Mouse (Mus musculus) liver, embryonic 13.5 days (tissue): ENCODE results near the gene Kbtbd13. TPM values are rescaled to one million over a fixed set of nuclear protein-coding genes. Genes with fewer than 3 reads are reported as not detected.

Source experiments
- ATAC-seq: fragments of 200-750 bp; cut with Nextera tagmentation; 2 replicates; pipeline ENCODE4 v1.8.0; 2017; ENCODE audit warnings: low read depth, mild to moderate bottlenecking, moderate number of reproducible peaks, moderate library complexity
- DNase-seq: peaks from one replicate; pipeline ENCODE4 v3.0.0; 2022
- H3K27ac ChIP-seq: fragments of 300-500 bp; sonication (generic); 2 replicates; pipeline ENCODE4 v1.5.1; 2015; ENCODE audit warnings: moderate library complexity, mild to moderate bottlenecking, inconsistent platforms
- H3K27me3 ChIP-seq: fragments of 300-500 bp; sonication (generic); 2 replicates; pipeline ENCODE4 v1.6.1; 2015; ENCODE audit warnings: mild to moderate bottlenecking, inconsistent platforms
- H3K36me3 ChIP-seq: fragments of 300-500 bp; sonication (generic); 2 replicates; pipeline ENCODE4 v1.6.1; 2015; ENCODE audit warnings: mild to moderate bottlenecking, inconsistent platforms
- H3K4me1 ChIP-seq: fragments of 300-500 bp; sonication (generic); replicated peaks from 2 replicates; pipeline ENCODE4 v1.6.1; 2015; ENCODE audit warnings: inconsistent platforms
- H3K4me2 ChIP-seq: fragments of 300-500 bp; sonication (generic); 2 replicates; pipeline ENCODE4 v1.6.1; 2015; ENCODE audit warnings: inconsistent platforms, mild to moderate bottlenecking, moderate library complexity
- H3K4me3 ChIP-seq: fragments of 300-500 bp; sonication (generic); replicated peaks from 2 replicates; pipeline ENCODE4 v1.5.1; 2015; ENCODE audit warnings: mild to moderate bottlenecking, inconsistent platforms
- H3K9ac ChIP-seq: fragments of 300-500 bp; sonication (generic); 2 replicates; pipeline ENCODE4 v1.6.1; 2015; ENCODE audit warnings: mild to moderate bottlenecking, inconsistent platforms
- H3K9me3 ChIP-seq: fragments of 300-500 bp; sonication (generic); replicated peaks from 2 replicates; pipeline ENCODE4 v1.6.1; 2016; ENCODE audit warnings: inconsistent platforms
- WGBS: fragments of 180-500 bp; shearing (Covaris S2); methylation state at CpG from one replicate; pipeline ENCODE4 v1.1.7; 2015; ENCODE audit not compliant: insufficient replicate concordance; 5-methylcytosine and 5-hydroxymethylcytosine counted together
- polyA plus RNA-seq: library from polyadenylated mRNA; unstranded; fragments of >200 nt; fragmentation: Nextera tagmentation; extraction: Ambion mirVana; gene quantifications from 2 replicates; pipeline ENCODE4 v1.2.1, GENCODE M21; 2015

Gene Kbtbd13
- polyA plus RNA-seq, 1 experiment from 2014 or later: 0.16 TPM

- Histone ChIP-seq H3K4me1 (no peaks in the 10 kb centered on the region), H3K27me3 (no peaks in the 10 kb centered on the region), H3K36me3 (no peaks in the 10 kb centered on the region), H3K9ac (no peak overlapping the region), H3K27ac (no peak overlapping the region), H3K9me3 (no peaks in the 10 kb centered on the region), H3K4me3 (no peak overlapping the region), H3K4me2 (no peak overlapping the region)
- DNase-seq (no peak), ATAC-seq (no peak)
- WGBS: 51% methylated on average over 3 of the region's 3 CpGs
These were observed 28.2 kb upstream of the Kbtbd13 start for GRCm38 (mm10) chr9:65419633-65420032.

- Histone ChIP-seq H3K27me3 (no peaks in the 10 kb centered on the region), H3K4me2 (no peak overlapping the region), H3K9me3 (no peaks in the 10 kb centered on the region), H3K4me3 (no peak overlapping the region), H3K9ac (no peak overlapping the region), H3K27ac (no peak overlapping the region), H3K4me1 (no peaks in the 10 kb centered on the region), H3K36me3 (no peaks in the 10 kb centered on the region)
- 48% methylated on average over 3 of the region's 3 CpGs for WGBS
- ATAC-seq (no peak), DNase-seq (no peak)
These were observed 26.3 kb upstream of the Kbtbd13 start for GRCm38 (mm10) chr9:65417738-65418137.

- Histone ChIP-seq H3K27ac (no peak overlapping the region), H3K9ac (no peak overlapping the region), H3K4me1 (0 out of 2 replicates have a peak, but pooled peaks cover 6% of the 10 kb centered on the region), H3K36me3 (no peaks in the 10 kb centered on the region), H3K27me3 (no peaks in the 10 kb centered on the region), H3K4me2 (no peak overlapping the region), H3K4me3 (no peak overlapping the region), H3K9me3 (no peaks in the 10 kb centered on the region)
- ATAC-seq (no peak), DNase-seq (no peak)
- 50% methylated on average over 3 of the region's 3 CpGs for WGBS
These were observed 19.9 kb upstream of the Kbtbd13 start for GRCm38 (mm10) chr9:65411326-65411725.

GRCm38 (mm10) chr9:65410378-65410777, 18.9 kb upstream of the Kbtbd13 start:
- no peak overlapping the region for H3K4me3 ChIP-seq
- WGBS: 76% methylated on average over 8 of the region's 8 CpGs
- H3K4me2 ChIP-seq: no peak overlapping the region

GRCm38 (mm10) chr9:65408871-65409295, 17.4 kb upstream of the Kbtbd13 start:
- Histone ChIP-seq H3K27ac (no peak overlapping the region), H3K9me3 (no peaks in the 10 kb centered on the region), H3K4me2 (no peak overlapping the region), H3K36me3 (no peaks in the 10 kb centered on the region), H3K27me3 (no peaks in the 10 kb centered on the region), H3K9ac (no peak overlapping the region), H3K4me3 (no peak overlapping the region), H3K4me1 (0 out of 2 replicates have a peak, but pooled peaks cover 6% of the 10 kb centered on the region)
- WGBS: 54% methylated on average over 5 of the region's 5 CpGs
- ATAC-seq (0 out of 2 replicates have a peak, but pooled peaks have one; percentile 36), DNase-seq (no peak)

More at GRCm38 (mm10) chr9:65410378-65410777, 18.9 kb upstream of the Kbtbd13 start:
- no peaks in the 10 kb centered on the region for H3K36me3 ChIP-seq
- no peak overlapping the region for H3K9ac ChIP-seq
- no peak for DNase-seq
- no peak overlapping the region for H3K27ac ChIP-seq
- H3K27me3 ChIP-seq: no peaks in the 10 kb centered on the region
- H3K4me1 ChIP-seq: 0 out of 2 replicates have a peak, but pooled peaks cover 6% of the 10 kb centered on the region
- no peaks in the 10 kb centered on the region for H3K9me3 ChIP-seq
- ATAC-seq: no peak

- H3K9me3 ChIP-seq: no peaks in the 10 kb centered on the region
- no peak overlapping the region for H3K4me2 ChIP-seq
- DNase-seq: no peak
These were observed 16.4 kb upstream of the Kbtbd13 start for GRCm38 (mm10) chr9:65407861-65408260.

GRCm38 (mm10) chr9:65407327-65407726, 15.9 kb upstream of the Kbtbd13 start:
- H3K9me3 ChIP-seq: no peaks in the 10 kb centered on the region
- H3K27me3 ChIP-seq: no peaks in the 10 kb centered on the region
- H3K9ac ChIP-seq: no peak overlapping the region
- 0 out of 2 replicates have a peak, but pooled peaks cover 6% of the 10 kb centered on the region for H3K4me1 ChIP-seq
- WGBS: 71% methylated on average over 5 of the region's 5 CpGs
- no peak for ATAC-seq
- H3K4me3 ChIP-seq: no peak overlapping the region
- no peak for DNase-seq
- H3K27ac ChIP-seq: no peak overlapping the region
- no peak overlapping the region for H3K4me2 ChIP-seq
- H3K36me3 ChIP-seq: no peaks in the 10 kb centered on the region

More at GRCm38 (mm10) chr9:65407861-65408260, 16.4 kb upstream of the Kbtbd13 start:
- H3K4me1 ChIP-seq: 0 out of 2 replicates have a peak, but pooled peaks cover 6% of the 10 kb centered on the region
- H3K27ac ChIP-seq: no peak overlapping the region
- H3K4me3 ChIP-seq: no peak overlapping the region
- H3K9ac ChIP-seq: no peak overlapping the region
- H3K27me3 ChIP-seq: no peaks in the 10 kb centered on the region
- ATAC-seq: no peak
- H3K36me3 ChIP-seq: no peaks in the 10 kb centered on the region
- 52% methylated on average over 3 of the region's 3 CpGs for WGBS

GRCm38 (mm10) chr9:65405184-65405449, 13.7 kb upstream of the Kbtbd13 start:
- H3K9ac ChIP-seq: no peak overlapping the region
- ATAC-seq (no peak), DNase-seq (no peak)
- H3K27me3 ChIP-seq: no peaks in the 10 kb centered on the region
- whole genome bisulfite sequencing: 71% methylated on average over 2 of the region's 2 CpGs
- H3K36me3 ChIP-seq: no peaks in the 10 kb centered on the region
- no peak overlapping the region for H3K4me3 ChIP-seq
- no peaks in the 10 kb centered on the region for H3K9me3 ChIP-seq
- no peak overlapping the region for H3K27ac ChIP-seq
- H3K4me2 ChIP-seq: no peak overlapping the region
- H3K4me1 ChIP-seq: 0 out of 2 replicates have a peak, but pooled peaks cover 6% of the 10 kb centered on the region

- H3K4me3 ChIP-seq: no peak overlapping the region
- no peak overlapping the region for H3K27ac ChIP-seq
- H3K9me3 ChIP-seq: no peaks in the 10 kb centered on the region
- DNase-seq (no peak), ATAC-seq (no peak)
- H3K4me1 ChIP-seq: 0 out of 2 replicates have a peak, but pooled peaks cover 6% of the 10 kb centered on the region
- no peak overlapping the region for H3K4me2 ChIP-seq
- 53% methylated on average over 15 of the region's 15 CpGs for WGBS
- H3K9ac ChIP-seq: no peak overlapping the region
- no peaks in the 10 kb centered on the region for H3K36me3 ChIP-seq
- no peaks in the 10 kb centered on the region for H3K27me3 ChIP-seq
These were observed 13.1 kb upstream of the Kbtbd13 start for GRCm38 (mm10) chr9:65404331-65405183.

GRCm38 (mm10) chr9:65399934-65400333, 8.5 kb upstream of the Kbtbd13 start:
- H3K4me2 ChIP-seq: no peak overlapping the region
- ATAC-seq: no peak
- H3K9me3 ChIP-seq: no peaks in the 10 kb centered on the region
- H3K27me3 ChIP-seq: no peaks in the 10 kb centered on the region
- WGBS: 79% methylated on average over 6 of the region's 6 CpGs
- H3K4me1 ChIP-seq: peaks cover 10% of the 10 kb centered on the region
- H3K36me3 ChIP-seq: no peaks in the 10 kb centered on the region
- H3K4me3 ChIP-seq: no peak overlapping the region
- no peak overlapping the region for H3K27ac ChIP-seq
- no peak for DNase-seq
- no peak overlapping the region for H3K9ac ChIP-seq

- H3K27me3 ChIP-seq: no peaks in the 10 kb centered on the region; the same call in 1 of the 2 replicates
- H3K9ac ChIP-seq: peak within 1 kb of the TSS; percentile 5; the same call in 1 of the 2 replicates
- DNase-seq (peak; percentile 54), ATAC-seq (0 out of 2 replicates have a peak, but pooled peaks have one; percentile 45)
- H3K36me3 ChIP-seq: no peaks in the 10 kb centered on the region
- no peak within 1 kb of the TSS for H3K27ac ChIP-seq
- H3K4me1 ChIP-seq: peaks cover 10% of the 10 kb centered on the region
- WGBS: 1% methylated on average over 24 of the region's 24 CpGs
- H3K4me3 ChIP-seq: peak within 1 kb of the TSS; percentile 50
- H3K4me2 ChIP-seq: peak within 1 kb of the TSS; percentile 76
- no peaks in the 10 kb centered on the region for H3K9me3 ChIP-seq
These were observed 6.8 kb upstream of the Kbtbd13 start, which contains the start of gene Rasl12 for GRCm38 (mm10) chr9:65398279-65398678. Gene Rasl12 (plus strand): TSS chr9:65398506.
